Mouse (Mus musculus): ENCODE results near the gene Pitpnm1.

Gene Pitpnm1

DNA sequence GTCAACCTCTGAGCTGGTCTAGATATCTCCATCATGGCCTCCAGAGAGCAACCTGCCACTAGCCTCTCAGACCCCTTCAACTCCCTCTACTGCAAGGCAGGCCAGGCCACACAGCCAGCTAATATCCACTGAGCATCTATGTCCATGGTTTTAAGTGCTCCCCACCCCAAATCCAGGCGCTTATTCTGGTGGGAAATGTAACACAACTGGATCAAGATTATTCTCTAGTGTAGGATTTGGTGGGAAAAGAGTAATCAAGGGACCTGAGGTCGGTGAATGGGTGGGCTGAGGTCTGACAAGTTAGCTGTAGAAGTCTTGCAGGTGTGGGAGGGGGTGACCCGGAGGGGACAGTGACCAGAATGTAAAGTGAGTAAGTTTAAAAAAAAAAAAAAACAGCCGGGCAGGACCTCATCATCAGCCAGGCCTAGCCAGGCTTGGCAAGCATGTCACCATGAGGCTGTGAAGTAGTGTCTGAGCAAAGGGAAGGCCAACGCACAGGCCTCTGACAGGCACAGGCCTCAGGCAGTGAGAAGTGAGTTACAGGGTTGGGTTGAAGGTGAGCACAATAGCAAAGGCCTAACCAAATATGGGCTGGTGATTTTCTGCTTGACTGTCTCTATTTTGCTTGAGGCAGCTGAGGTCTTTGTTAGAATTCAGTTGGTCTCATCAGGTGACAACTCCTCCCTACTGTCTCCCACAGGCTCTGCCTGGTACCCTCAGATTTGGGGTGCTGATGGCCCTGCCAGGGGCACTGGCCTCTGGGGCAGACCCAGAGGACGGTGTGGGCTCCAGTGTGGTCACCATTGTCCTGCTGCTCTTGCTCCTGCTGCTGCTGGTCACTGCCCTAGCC is 55.6 kb downstream of the Pitpnm1 start:
- no peak for DNase-seq (ENCODE audit: low spot score)

DNA sequence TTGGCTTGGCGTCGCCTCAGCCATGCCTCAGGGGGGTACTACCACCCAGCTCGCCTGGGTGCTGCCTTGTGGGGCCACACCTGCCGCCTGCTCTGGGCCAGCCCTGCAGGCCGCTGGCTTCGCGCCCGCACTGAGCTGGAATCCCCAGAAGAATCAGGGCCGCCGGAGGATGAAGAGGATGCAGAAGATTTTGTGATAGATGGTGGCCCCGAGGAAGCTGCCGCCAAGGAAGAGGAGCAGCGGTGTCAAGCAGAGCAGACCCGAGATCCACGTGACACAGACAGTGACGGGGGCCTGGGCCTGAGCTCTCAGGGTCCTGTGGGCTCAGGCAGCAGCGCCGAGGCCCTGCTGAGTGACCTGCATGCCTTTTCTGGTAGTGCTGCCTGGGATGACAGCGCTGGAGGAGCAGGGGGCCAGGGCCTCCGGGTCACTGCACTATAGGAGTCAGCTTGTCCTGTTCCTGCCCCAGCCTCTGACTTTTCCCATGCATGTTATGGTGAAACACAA is 56.3 kb downstream of the Pitpnm1 start:
- DNase-seq (ENCODE audit: low spot score), result no peak

DNA sequence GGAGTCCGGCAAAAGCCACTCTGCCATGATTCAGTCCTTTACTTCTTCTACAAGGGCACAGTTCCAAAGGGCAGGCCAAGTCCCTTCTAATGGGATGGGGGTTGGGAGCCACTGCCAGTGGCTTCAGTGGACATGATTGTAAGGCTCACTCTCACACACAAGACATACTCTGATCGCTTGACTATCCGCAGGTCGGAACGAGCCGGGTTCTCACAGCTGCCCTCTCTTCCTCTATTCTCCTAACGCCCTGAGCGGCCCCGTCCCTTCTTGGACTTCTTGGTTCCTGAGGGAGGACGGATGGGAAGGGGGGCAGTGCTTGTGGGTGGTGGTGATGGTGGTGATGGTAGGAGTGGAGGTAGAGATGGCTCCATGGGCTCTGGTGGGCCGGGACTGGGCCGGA is 57.0 kb downstream of the Pitpnm1 start:
- no peak for DNase-seq (ENCODE audit: low spot score)

DNA sequence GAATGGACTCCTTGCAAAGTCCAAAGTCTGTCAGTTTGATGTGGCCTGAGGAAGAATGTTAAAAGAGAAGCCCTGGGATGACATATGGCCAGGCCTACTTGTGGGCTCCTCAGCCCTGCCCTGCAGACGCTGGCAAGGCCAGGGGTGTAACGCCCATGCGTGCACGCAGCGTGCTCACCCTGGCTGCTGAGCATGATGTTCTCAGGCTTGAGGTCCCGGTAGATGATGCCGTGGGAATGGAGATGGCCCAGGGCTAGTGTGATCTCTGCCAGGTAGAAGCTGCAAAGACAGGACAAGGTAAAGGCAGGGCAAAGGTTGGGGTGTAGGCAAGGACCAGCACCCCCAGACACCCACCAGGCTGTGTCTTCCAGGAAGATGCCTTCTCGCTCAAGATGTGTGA is 59.3 kb downstream of the Pitpnm1 start:
- DNase-seq (ENCODE audit: low spot score), result no peak

DNA sequence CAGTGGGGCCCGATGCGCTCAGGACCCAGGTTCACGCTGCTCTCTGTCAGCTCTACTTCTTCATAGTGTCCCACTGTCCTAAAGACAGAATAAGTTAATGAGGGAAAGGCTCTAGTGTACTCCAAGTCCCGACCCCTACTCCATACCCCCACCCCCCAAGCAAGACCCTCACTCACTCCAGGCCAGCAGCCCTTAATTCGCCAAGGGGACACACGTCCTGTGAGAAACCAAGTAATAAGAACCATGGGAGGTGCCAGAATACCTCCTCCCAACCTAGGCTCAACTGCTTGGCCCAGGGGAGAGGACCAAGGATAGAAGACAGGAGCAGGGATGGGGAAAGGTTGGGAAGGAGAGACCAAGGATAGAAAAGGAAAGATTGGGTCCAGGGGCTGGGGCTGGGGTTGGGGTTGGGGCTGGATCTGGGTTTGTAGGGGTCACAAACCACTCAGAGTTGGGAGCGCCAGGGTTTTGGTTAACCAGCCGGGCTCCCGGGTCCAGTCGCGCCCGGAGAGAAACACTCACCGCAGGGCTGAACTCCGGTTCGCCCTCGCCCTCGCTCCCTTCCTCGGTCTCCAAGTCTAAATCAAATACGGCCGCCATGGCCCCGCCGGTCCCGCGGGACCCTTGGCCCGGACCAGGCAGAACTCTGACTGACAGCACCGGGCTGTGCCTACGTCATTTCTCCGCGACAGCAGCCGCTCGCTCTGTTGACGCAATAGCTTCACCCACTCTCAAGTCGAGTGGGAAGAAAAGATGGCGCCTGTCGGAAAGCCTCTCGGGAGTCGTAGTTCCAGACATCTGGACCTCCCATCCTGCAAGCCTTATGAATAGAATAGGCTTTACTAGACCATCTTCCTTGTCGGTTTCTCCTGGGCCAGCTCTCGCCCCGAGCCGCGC is 63.1 kb downstream of the Pitpnm1 start, which contains the start of gene Rps6kb2:
Gene Rps6kb2 (minus strand): TSS at position 709 of the 897 bp plus-strand sequence.
- peak; percentile 96 for DNase-seq (ENCODE audit: low spot score)

DNA sequence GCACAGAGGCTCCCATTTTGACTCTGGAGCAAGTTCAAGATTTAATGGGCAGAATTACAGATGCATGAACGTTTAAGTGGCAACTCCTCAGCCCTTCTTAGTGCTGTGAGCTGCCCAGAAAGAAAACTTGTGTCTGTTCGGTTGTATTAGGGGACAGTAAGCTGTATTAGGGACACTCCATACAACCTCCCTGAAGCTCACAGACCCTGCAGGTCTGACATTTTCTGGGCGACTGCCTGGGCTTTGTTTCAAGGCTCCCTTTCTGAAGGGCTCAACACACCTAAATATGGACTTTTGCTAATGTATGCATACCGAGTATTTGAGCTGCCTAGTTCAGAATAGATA is 63.7 kb downstream of the Pitpnm1 start:
- no peak for DNase-seq (ENCODE audit: low spot score)
